Mouse (Mus musculus) common myeloid progenitor, adult 5-6 weeks (primary cell): Measurements from ENCODE around the gene Aars2. TPM values are rescaled to one million over a fixed set of nuclear protein-coding genes. Genes with fewer than 3 reads are reported as not detected.
A peak's percentile ranks its signal among the peaks of the same experiment; 100 is the strongest.

Experiments
- ATAC-seq: replicated peaks from 2 replicates; pipeline ENCODE4 v1.8.0; 2016; ENCODE audit warnings: low read depth, mild to moderate bottlenecking, moderate TSS enrichment, inconsistent platforms; ENCODE audit not compliant: poor library complexity, severe bottlenecking
- total RNA-seq: library from RNA; stranded (forward); fragments of 200-1000, 187-1606 nt; gene quantifications from 2 replicates; pipeline ENCODE4 v1.2.3, GENCODE M21; 2017

Gene Aars2
- total RNA-seq, 1 experiment from 2014 or later: 11.4 TPM

DNA sequence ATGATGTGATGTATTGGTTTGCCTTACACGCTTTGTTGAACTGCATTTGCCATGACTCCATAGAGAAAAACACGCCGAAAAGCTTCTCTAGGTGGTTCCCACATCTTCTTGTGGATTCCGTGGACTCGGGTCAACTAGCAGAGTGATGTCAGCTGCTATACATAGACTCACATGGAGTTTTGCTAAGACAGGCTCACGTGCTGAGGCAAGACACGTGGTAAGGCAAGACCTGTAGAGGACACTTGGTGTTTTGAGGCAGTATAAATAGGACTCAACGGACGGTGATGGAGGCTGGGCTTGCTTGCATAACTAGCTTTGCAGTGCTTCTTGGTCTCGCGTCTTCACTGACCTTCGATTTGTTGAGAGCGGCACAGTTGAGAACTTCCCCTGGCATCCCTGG, 8.2 kb upstream of the Aars2 start:
- ATAC-seq: no peak

DNA sequence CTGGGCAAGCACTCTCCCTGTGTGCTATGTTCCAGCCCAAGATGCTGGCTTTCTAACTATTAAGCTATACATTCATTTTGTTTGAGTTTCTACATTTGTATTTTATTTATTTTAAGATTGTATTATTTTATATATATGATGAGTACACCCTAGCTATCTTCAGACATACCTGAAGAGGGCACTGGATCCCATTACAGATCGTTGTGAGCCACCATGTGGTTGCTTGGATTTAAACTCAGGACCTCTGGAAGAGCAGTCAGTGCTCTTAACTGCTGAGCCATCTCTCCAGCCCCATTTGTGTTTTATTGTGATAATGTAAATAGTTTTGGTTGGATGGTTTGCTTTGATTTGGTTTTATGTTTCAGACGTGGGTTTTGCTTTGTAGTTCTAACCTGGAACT, 7.1 kb upstream of the Aars2 start:
- no peak for ATAC-seq

DNA sequence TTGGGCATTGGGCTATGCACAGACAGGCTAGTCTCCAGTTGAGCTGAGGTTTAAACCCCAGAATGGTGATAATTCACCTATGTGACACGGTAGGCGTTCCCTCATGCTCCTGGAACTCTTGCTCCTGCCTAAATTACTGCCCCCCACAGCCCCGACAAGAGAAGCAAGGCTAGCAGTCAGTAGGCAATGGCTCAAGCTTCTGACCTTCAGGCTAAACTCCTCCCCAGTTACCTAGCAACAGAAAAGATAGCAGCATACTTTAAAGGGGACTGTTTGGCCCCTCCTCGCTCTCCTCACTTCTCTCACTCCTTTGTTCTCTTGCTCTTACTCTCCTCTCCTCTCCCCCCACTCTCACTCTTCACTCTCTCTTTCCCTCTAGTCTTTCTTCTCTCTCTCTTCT, 5.7 kb upstream of the Aars2 start:
- ATAC-seq: no peak

GRCm38 (mm10) chr17:45502324-45502723, 4.3 kb upstream of the Aars2 start:
- ATAC-seq: no peak

GRCm38 (mm10) chr17:45503301-45503973, 3.2 kb upstream of the Aars2 start:
- ATAC-seq: peak; percentile 80

- no peak for ATAC-seq
Measured at GRCm38 (mm10) chr17:45505941-45506465, 638 bp upstream of the Aars2 start.

DNA sequence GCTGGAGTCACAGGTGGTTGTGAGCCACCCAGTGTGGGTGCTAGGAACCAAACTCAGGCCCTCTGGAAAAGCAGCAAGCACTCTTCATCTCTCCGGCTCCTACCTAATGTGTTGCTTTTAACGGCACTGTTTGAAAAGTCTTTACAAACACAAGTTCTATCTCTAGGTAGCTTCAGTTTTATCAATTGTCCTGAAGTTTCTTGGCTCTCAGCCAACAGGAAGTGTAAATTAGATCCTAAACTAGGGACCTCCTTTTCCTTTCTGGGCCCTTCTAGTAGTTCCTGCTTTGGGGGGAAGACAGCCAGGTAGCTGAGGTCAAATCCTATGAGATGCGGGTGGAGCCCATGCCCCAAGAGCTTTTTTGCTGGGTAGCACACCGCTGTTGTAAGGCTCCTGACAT, 4.2 kb downstream of the Aars2 start:
- no peak for ATAC-seq

DNA sequence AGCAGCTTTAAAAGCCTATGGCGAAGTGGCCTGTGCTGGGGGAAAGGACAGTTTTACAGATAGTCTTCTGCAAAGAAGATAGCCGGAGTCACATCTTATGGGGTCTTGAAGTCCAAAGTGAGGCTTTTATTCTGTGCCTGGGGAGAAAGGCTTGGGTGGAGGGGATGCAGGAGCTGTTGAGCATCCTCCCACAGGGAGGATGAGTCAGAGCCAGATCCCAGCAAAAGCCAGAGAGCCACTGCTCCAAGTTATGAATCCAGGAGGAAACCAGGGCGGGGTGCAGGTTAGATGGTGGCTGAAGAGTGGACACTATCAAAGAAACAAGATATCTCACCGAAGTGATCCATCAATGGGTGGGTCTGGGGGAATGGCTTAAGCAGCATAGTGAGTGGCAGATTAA, 5.1 kb downstream of the Aars2 start:
- ATAC-seq: no peak

DNA sequence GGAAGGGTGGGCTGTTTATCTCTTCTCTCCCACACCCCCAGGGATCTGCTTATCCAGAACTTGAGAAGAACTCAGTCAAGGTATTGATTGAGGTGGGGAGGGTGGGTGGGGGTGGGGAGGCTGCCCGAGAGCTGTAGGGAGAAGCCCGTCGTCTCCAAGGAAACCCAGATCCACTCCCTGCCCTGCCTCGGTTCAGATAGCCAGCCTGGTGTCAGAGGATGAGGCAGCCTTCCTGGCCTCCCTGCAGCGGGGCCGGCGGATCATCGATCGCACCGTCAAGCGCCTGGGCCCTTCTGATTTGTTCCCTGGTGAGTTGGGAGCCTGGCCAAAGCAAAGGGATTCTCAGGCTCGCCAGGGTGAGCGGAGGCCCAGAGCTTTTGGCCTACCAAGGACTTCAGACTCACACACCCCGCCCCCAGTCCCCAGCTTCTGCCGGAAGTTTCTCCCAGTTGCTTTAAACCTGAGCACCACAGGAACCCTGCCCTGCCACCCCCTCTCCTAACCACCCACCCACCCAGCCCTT, 8.6 kb downstream of the Aars2 start:
- no peak for ATAC-seq

GRCm38 (mm10) chr17:45515806-45516205, 9.2 kb downstream of the Aars2 start:
- ATAC-seq: no peak

- ATAC-seq: peak; percentile 75
Measured at GRCm38 (mm10) chr17:45516488-45516887, 9.8 kb downstream of the Aars2 start.

- ATAC-seq: no peak
Measured at GRCm38 (mm10) chr17:45517135-45517534, 10.5 kb downstream of the Aars2 start.

DNA sequence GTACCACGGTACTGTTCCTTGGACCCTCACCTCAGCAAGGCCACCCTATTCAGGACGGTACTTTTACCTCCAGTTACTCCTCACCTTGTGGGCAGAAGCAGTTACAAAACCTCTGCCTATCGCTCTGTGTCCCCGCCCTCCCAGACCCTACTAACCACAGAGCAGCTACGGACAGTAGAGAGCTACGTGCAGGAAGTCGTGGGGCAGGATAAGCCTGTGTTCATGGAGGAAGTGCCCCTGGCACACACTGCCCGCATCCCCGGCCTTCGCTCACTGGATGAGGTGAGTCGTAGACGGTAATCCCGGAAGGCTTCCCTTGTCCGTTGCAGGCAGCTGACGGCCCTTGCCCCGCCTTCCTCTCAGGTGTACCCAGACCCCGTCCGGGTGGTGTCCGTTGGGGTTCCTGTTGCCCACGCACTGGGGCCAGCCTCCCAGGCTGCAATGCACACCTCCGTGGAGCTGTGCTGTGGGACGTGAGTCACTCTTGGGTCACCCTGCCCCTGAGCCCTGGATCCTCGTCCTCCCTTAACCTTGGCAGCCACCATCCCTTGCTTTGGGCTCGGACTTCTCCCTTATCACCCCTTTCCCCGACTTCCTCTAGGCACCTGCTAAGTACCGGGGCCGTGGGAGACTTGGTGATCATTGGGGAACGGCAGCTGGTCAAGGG, 11.0 kb downstream of the Aars2 start:
- peak; percentile 78 for ATAC-seq

- no peak for ATAC-seq
Measured at GRCm38 (mm10) chr17:45518766-45519475, 12.3 kb downstream of the Aars2 start.

DNA sequence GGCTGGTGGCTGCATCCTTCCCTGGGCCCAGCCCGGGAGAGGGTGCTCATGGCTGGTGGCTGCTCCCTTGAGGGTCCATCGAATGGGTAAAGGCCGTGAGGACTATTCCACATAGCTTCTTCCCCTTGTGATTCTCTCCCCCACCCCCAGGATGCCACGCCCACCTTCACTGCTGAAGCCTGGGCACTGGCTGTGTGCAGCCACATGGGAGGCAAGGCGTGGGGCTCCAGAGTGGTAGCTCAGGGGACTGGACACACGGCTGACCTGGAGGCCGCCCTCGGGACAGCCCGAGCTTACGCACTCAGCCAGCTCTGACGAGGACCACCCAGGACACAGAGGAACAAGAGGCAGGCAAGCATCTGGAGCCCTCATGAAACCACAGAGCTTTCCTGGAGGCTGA, 13.5 kb downstream of the Aars2 start:
- no peak for ATAC-seq

DNA sequence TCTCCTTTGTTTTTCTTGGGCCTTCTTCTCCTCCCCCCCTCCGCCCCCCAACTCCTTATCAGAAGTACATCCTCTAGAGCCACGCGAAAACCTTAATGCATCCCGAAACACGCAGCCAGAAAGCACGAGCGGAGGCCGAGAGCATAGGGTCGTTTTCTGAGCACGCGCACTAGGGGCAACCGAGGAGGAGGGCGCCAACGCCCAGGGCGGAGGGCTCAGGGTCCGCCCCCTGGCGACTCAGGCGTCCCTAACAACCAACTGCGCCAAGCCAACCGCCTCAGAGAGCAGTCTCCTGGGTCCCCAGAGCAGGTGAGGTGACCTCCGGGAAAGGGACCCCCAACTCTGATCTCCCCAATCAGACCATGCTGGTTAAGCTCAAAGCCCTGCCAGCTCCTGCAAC, 16.6 kb downstream of the Aars2 start, which contains the start of gene Tcte1:
Tcte1 (plus strand) TSS at position 172 of the 400 bp plus-strand sequence.
- ATAC-seq: no peak

DNA sequence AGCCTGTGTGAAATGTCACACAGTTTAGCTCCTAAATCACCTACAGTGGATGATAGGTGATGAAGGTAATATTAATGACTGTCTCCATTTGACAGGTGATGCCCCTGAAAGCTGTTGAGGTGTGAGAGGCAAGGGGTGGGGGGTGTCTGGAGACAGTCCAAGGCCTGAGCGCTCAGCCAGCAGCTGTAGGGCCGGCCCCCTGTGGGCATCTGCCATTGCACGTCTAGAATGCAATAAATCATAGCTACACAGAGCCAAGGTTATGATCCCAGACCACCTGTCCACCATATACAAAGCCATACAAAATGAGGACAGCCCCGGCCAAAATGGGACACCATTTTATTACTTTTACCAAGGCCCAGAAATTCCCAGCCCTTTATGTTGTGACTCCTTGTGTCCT, 18.3 kb downstream of the Aars2 start:
- ATAC-seq: no peak

GRCm38 (mm10) chr17:45526571-45526970, 19.9 kb downstream of the Aars2 start:
- ATAC-seq: no peak

DNA sequence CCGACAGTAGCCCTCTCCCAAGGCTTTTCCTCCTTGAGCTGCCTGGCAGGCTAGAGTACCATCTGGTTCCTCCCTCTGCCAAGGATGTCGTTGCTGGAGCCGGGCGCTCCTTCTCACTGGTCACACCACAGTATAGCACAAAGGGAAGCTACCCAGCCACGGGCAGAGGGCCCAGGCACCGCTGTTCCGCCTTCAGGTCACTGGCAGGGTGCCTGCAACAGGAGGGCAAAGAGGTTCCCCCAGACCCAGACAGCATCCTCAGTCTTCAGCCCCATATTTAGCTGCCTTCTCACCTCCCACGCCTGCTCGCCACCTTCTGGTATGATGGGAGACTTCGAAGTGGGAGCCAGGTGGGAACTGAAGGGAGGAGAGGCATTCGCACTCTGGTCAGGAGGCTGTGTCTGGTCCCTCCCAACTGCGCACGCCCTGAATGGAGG, 23.7 kb downstream of the Aars2 start:
- ATAC-seq: no peak

GRCm38 (mm10) chr17:45532896-45533295, 26.3 kb downstream of the Aars2 start:
- no peak for ATAC-seq

- peak; percentile 54; the same call in 1 of the 2 replicates for ATAC-seq
Measured at GRCm38 (mm10) chr17:45536264-45536663, 29.6 kb downstream of the Aars2 start.
